Mouse (Mus musculus): ENCODE measurements around the gene Thrb. TPM values are rescaled to one million over a fixed set of nuclear protein-coding genes. Genes with fewer than 3 reads are reported as not detected.
A peak's percentile ranks its signal among the peaks of the same experiment; 100 is the strongest.

The Thrb gene
- 0.28 TPM in 1 of 2 replicates, not detected in the other for total RNA-seq (2014; fragmentation: Nextera tagmentation)
- 0.11 and 0.28 TPM in 2 replicates for total RNA-seq (2017)

GRCm38 (mm10) chr14:17659686-17660328, at the start of gene Thrb:
Gene Thrb (plus strand): TSS chr14:17660261.
- peak; percentile 56 for ATAC-seq (replicated peaks; ENCODE audit: low FRiP score, low TSS enrichment, poor library complexity, severe bottlenecking)

- no peak for ATAC-seq (replicated peaks; ENCODE audit: low FRiP score, low TSS enrichment, poor library complexity, severe bottlenecking)
These were observed 38.4 kb upstream of the Thrb start for GRCm38 (mm10) chr14:17621671-17622070.

- no peak for ATAC-seq (replicated peaks; ENCODE audit: low FRiP score, low TSS enrichment, poor library complexity, severe bottlenecking)
These were observed 36.1 kb upstream of the Thrb start for GRCm38 (mm10) chr14:17623936-17624335.

GRCm38 (mm10) chr14:17629215-17629614, 30.8 kb upstream of the Thrb start:
- no peak for ATAC-seq (replicated peaks; ENCODE audit: low FRiP score, low TSS enrichment, poor library complexity, severe bottlenecking)

- peak; percentile 77; the same call in 1 of the 2 replicates for ATAC-seq (replicated peaks; ENCODE audit: low FRiP score, low TSS enrichment, poor library complexity, severe bottlenecking)
These were observed 27.1 kb upstream of the Thrb start for GRCm38 (mm10) chr14:17632887-17633522.

- no peak for ATAC-seq (replicated peaks; ENCODE audit: low FRiP score, low TSS enrichment, poor library complexity, severe bottlenecking)
These were observed 23.1 kb upstream of the Thrb start for GRCm38 (mm10) chr14:17636971-17637370.

- no peak for ATAC-seq (replicated peaks; ENCODE audit: low FRiP score, low TSS enrichment, poor library complexity, severe bottlenecking)
These were observed 18.3 kb upstream of the Thrb start for GRCm38 (mm10) chr14:17641770-17642169.

GRCm38 (mm10) chr14:17655084-17655483, 5.0 kb upstream of the Thrb start:
- ATAC-seq (replicated peaks; ENCODE audit: low FRiP score, low TSS enrichment, poor library complexity, severe bottlenecking) = no peak

- ATAC-seq (replicated peaks; ENCODE audit: low FRiP score, low TSS enrichment, poor library complexity, severe bottlenecking) = peak; percentile 72
These were observed 1.0 kb upstream of the Thrb start for GRCm38 (mm10) chr14:17659031-17659430.

GRCm38 (mm10) chr14:17660329-17661099, 453 bp downstream of the Thrb start:
- peak; percentile 58 for ATAC-seq (replicated peaks; ENCODE audit: low FRiP score, low TSS enrichment, poor library complexity, severe bottlenecking)

- 0 out of 2 replicates have a peak, but pooled peaks have one; percentile 12 for ATAC-seq (replicated peaks; ENCODE audit: low FRiP score, low TSS enrichment, poor library complexity, severe bottlenecking)
These were observed 1.1 kb downstream of the Thrb start for GRCm38 (mm10) chr14:17661100-17661521.

GRCm38 (mm10) chr14:17662087-17662486, 2.0 kb downstream of the Thrb start:
- ATAC-seq (replicated peaks; ENCODE audit: low FRiP score, low TSS enrichment, poor library complexity, severe bottlenecking) = no peak

GRCm38 (mm10) chr14:17674335-17674734, 14.3 kb downstream of the Thrb start:
- ATAC-seq (replicated peaks; ENCODE audit: low FRiP score, low TSS enrichment, poor library complexity, severe bottlenecking) = no peak

GRCm38 (mm10) chr14:17675214-17675613, 15.2 kb downstream of the Thrb start:
- no peak for ATAC-seq (replicated peaks; ENCODE audit: low FRiP score, low TSS enrichment, poor library complexity, severe bottlenecking)

GRCm38 (mm10) chr14:17681479-17681878, 21.4 kb downstream of the Thrb start:
- ATAC-seq (replicated peaks; ENCODE audit: low FRiP score, low TSS enrichment, poor library complexity, severe bottlenecking) = no peak

GRCm38 (mm10) chr14:17684881-17685280, 24.8 kb downstream of the Thrb start:
- no peak for ATAC-seq (replicated peaks; ENCODE audit: low FRiP score, low TSS enrichment, poor library complexity, severe bottlenecking)

- no peak for ATAC-seq (replicated peaks; ENCODE audit: low FRiP score, low TSS enrichment, poor library complexity, severe bottlenecking)
These were observed 25.4 kb downstream of the Thrb start for GRCm38 (mm10) chr14:17685491-17685890.

- no peak for ATAC-seq (replicated peaks; ENCODE audit: low FRiP score, low TSS enrichment, poor library complexity, severe bottlenecking)
These were observed 26.9 kb downstream of the Thrb start for GRCm38 (mm10) chr14:17686939-17687338.

- ATAC-seq (replicated peaks; ENCODE audit: low FRiP score, low TSS enrichment, poor library complexity, severe bottlenecking) = no peak
These were observed 31.2 kb downstream of the Thrb start for GRCm38 (mm10) chr14:17691246-17691645.

GRCm38 (mm10) chr14:17695526-17695925, 35.5 kb downstream of the Thrb start:
- ATAC-seq (replicated peaks; ENCODE audit: low FRiP score, low TSS enrichment, poor library complexity, severe bottlenecking) = no peak

All from megakaryocyte-erythroid progenitor cell, adult 5-6 weeks (primary cell).